Mouse (Mus musculus) cerebellum, adult 9-10 months (tissue): ENCODE measurements around the gene Zwilch.
"Not testable (repeated sequence)": the region's sequence is repeated elsewhere in the genome, so short reads cannot be mapped to it uniquely, and the experiment has no call there.

ENCODE experiments used
- DNase-seq: peaks from one replicate; pipeline ENCODE4 v3.0.0; 2022

The Zwilch gene

GRCm38 (mm10) chr9:64178610-64178973, 5.7 kb upstream of the Zwilch start:
- DNase-seq = no peak

- no peak for DNase-seq
Observed at GRCm38 (mm10) chr9:64175378-64175777, 2.5 kb upstream of the Zwilch start.

GRCm38 (mm10) chr9:64174766-64175165, 1.9 kb upstream of the Zwilch start:
- no peak for DNase-seq

GRCm38 (mm10) chr9:64174341-64174740, 1.4 kb upstream of the Zwilch start:
- no peak for DNase-seq

GRCm38 (mm10) chr9:64173666-64174220, 839 bp upstream of the Zwilch start:
- DNase-seq = no peak

- no peak for DNase-seq
Observed at GRCm38 (mm10) chr9:64172145-64172815, 624 bp downstream of the Zwilch start.

- not testable (repeated sequence) for DNase-seq
Observed at GRCm38 (mm10) chr9:64169967-64170366, 2.9 kb downstream of the Zwilch start.

- no peak for DNase-seq
Observed at GRCm38 (mm10) chr9:64160471-64160870, 12.4 kb downstream of the Zwilch start.

GRCm38 (mm10) chr9:64156641-64157040, 16.3 kb downstream of the Zwilch start:
- DNase-seq = no peak

GRCm38 (mm10) chr9:64139879-64140278, 33.0 kb downstream of the Zwilch start:
- DNase-seq = no peak

GRCm38 (mm10) chr9:64138896-64139295, 34.0 kb downstream of the Zwilch start:
- peak; percentile 43 for DNase-seq

GRCm38 (mm10) chr9:64131623-64132022, 41.3 kb downstream of the Zwilch start:
- no peak for DNase-seq

- DNase-seq = no peak
Observed at GRCm38 (mm10) chr9:64126121-64126520, 46.8 kb downstream of the Zwilch start.

GRCm38 (mm10) chr9:64125307-64125706, 47.6 kb downstream of the Zwilch start:
- no peak for DNase-seq

GRCm38 (mm10) chr9:64124846-64125245, 48.1 kb downstream of the Zwilch start:
- DNase-seq = not testable (repeated sequence)

GRCm38 (mm10) chr9:64122601-64123000, 50.3 kb downstream of the Zwilch start:
- no peak for DNase-seq

GRCm38 (mm10) chr9:64120584-64121277, 52.2 kb downstream of the Zwilch start:
- no peak for DNase-seq

GRCm38 (mm10) chr9:64119898-64120297, 53.0 kb downstream of the Zwilch start:
- DNase-seq = peak; percentile 2

- DNase-seq = no peak
Observed at GRCm38 (mm10) chr9:64116876-64117275, 56.0 kb downstream of the Zwilch start, which contains the start of gene Lctl. Gene Lctl, plus strand, starts transcription at chr9:64117147.

GRCm38 (mm10) chr9:64115756-64116155, 57.1 kb downstream of the Zwilch start:
- DNase-seq = no peak

- no peak for DNase-seq
Observed at GRCm38 (mm10) chr9:64114646-64115045, 58.3 kb downstream of the Zwilch start.

GRCm38 (mm10) chr9:64110502-64110901, 62.4 kb downstream of the Zwilch start:
- no peak for DNase-seq

- DNase-seq = no peak
Observed at GRCm38 (mm10) chr9:64105301-64105700, 67.6 kb downstream of the Zwilch start.

- DNase-seq = peak; percentile 23
Observed at GRCm38 (mm10) chr9:64100442-64100841, 72.5 kb downstream of the Zwilch start.
